Mouse (Mus musculus): Measurements from ENCODE around the gene Rnase13.
"Not testable (repeated sequence)": the region's sequence is repeated elsewhere in the genome, so short reads cannot be mapped to it uniquely, and the experiment has no call there.

DNA sequence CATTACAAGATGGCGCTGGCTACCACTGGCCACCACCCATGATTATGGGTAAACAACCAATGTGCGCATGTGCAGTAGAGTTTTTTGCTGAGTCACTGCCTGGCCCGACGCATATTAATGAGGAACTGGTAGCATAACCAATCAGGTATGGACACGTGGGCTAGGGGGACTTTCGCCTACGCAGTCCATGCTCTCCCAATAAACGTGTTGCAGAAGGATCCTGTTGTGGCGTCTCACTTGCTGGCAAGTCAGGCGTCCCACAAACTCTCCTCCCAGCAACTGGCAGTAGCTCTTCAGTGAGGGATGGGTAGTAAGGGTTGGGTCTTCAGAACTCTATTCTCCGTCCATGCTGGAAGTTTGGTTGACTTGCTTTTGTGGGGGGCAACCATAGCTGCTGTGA is 4.4 kb upstream of the Rnase13 start:
- TF ChIP-seq CTCF (conservative IDR thresholded peaks at IDR 0.05; ENCODE audit: low read length); POU5F1 (IDR thresholded peaks at IDR 0.05; ENCODE audit: borderline replicate concordance, low read length): not testable (repeated sequence)

All from E14TG2a.4 (cell line).